Mouse (Mus musculus): Measurements from ENCODE around the gene Slc39a13. TPM values are rescaled to one million over a fixed set of nuclear protein-coding genes. Genes with fewer than 3 reads are reported as not detected.
A peak's percentile ranks its signal among the peaks of the same experiment; 100 is the strongest.
"Not testable (repeated sequence)": the region's sequence is repeated elsewhere in the genome, so short reads cannot be mapped to it uniquely, and the experiment has no call there.

The Slc39a13 gene
- polyA plus RNA-seq, 1 experiment from 2014 or later, result 32.6 TPM

- under 1% methylated on average over 40 of the region's 40 CpGs for WGBS
- Histone ChIP-seq H3K36me3 (peaks cover 46% of the 10 kb centered on the region), H3K4me1 (peaks cover 18% of the 10 kb centered on the region), H3K27ac (peak within 1 kb of the TSS; percentile 95), H3K4me3 (peak within 1 kb of the TSS; percentile 92), H3K27me3 (ENCODE audit: insufficient read depth, poor library complexity, severe bottlenecking) (no peaks in the 10 kb centered on the region), H3K9me3 (no peaks in the 10 kb centered on the region)
- DNase-seq (ENCODE audit: low spot score), result peak; percentile 98
Measured at GRCm38 (mm10) chr2:91053934-91054382, 16.3 kb downstream of the Slc39a13 start, which contains the start of gene Psmc3. Gene Psmc3, plus strand, starts transcription at chr2:91054009.

GRCm38 (mm10) chr2:91053181-91053933 is 16.9 kb downstream of the Slc39a13 start:
- peaks cover 18% of the 10 kb centered on the region for H3K4me1 ChIP-seq
- H3K4me3 ChIP-seq, result peak overlapping the region; percentile 92
- peaks cover 40% of the 10 kb centered on the region for H3K36me3 ChIP-seq
- 0% methylated on average over 6 of the region's 6 CpGs for WGBS
- no peak for DNase-seq (ENCODE audit: low spot score)
- no peaks in the 10 kb centered on the region for H3K27me3 ChIP-seq (ENCODE audit: insufficient read depth, poor library complexity, severe bottlenecking)
- no peaks in the 10 kb centered on the region for H3K9me3 ChIP-seq
- peak overlapping the region; percentile 95 for H3K27ac ChIP-seq

DNA sequence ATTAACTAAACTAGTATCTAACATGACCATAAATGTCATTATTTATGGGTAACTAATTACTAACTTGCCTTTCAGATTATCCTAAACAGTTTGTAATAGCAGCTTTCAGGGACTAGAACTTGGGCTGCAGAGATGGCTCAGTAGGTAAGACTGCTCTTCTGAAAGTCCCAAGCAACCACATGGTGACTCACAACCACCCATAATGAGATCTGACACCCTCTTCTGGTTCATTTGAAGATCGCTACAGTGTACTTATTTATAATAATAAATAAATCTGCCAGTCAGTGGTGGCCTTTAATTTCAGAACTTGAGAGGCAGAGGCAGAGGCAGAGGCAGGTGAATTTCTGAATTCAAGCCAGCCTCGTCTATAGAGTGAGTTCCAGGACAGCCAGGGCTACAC is 17.5 kb downstream of the Slc39a13 start:
- WGBS, result 59% methylated on average over 2 of the region's 2 CpGs
- Histone ChIP-seq H3K27ac (no peak overlapping the region), H3K36me3 (peaks cover 34% of the 10 kb centered on the region), H3K9me3 (no peaks in the 10 kb centered on the region), H3K27me3 (ENCODE audit: insufficient read depth, poor library complexity, severe bottlenecking) (no peaks in the 10 kb centered on the region), H3K4me3 (no peak overlapping the region), H3K4me1 (peaks cover 18% of the 10 kb centered on the region)
- no peak for DNase-seq (ENCODE audit: low spot score)

- no peak overlapping the region for H3K4me3 ChIP-seq
- H3K36me3 ChIP-seq, result peaks cover 26% of the 10 kb centered on the region
- DNase-seq (ENCODE audit: low spot score), result no peak
- 70% methylated on average over 3 of the region's 3 CpGs for WGBS
- no peaks in the 10 kb centered on the region for H3K9me3 ChIP-seq
- H3K27ac ChIP-seq, result no peak overlapping the region
- H3K27me3 ChIP-seq (ENCODE audit: insufficient read depth, poor library complexity, severe bottlenecking), result no peaks in the 10 kb centered on the region
- H3K4me1 ChIP-seq, result peaks cover 18% of the 10 kb centered on the region
Measured at GRCm38 (mm10) chr2:91051917-91052316, 18.3 kb downstream of the Slc39a13 start.

- Histone ChIP-seq H3K4me1 (peaks cover 15% of the 10 kb centered on the region), H3K4me3 (no peak overlapping the region), H3K27ac (no peak overlapping the region), H3K9me3 (no peaks in the 10 kb centered on the region), H3K27me3 (ENCODE audit: insufficient read depth, poor library complexity, severe bottlenecking) (no peaks in the 10 kb centered on the region), H3K36me3 (peaks cover 5% of the 10 kb centered on the region; the same call in 1 of the 2 replicates)
- 78% methylated on average over 9 of the region's 9 CpGs for WGBS
- DNase-seq (ENCODE audit: low spot score), result no peak
Measured at GRCm38 (mm10) chr2:91047359-91047758, 22.9 kb downstream of the Slc39a13 start.

- not testable (repeated sequence) for H3K36me3 ChIP-seq; H3K9me3 ChIP-seq; H3K27me3 ChIP-seq (ENCODE audit: insufficient read depth, poor library complexity, severe bottlenecking); DNase-seq (ENCODE audit: low spot score); H3K4me3 ChIP-seq
- WGBS, result 86% methylated on average over 1 of the region's 1 CpGs
- peaks cover 15% of the 10 kb centered on the region for H3K4me1 ChIP-seq
- peak overlapping the region; percentile 66 for H3K27ac ChIP-seq
Measured at GRCm38 (mm10) chr2:91045805-91046204, 24.4 kb downstream of the Slc39a13 start.

DNA sequence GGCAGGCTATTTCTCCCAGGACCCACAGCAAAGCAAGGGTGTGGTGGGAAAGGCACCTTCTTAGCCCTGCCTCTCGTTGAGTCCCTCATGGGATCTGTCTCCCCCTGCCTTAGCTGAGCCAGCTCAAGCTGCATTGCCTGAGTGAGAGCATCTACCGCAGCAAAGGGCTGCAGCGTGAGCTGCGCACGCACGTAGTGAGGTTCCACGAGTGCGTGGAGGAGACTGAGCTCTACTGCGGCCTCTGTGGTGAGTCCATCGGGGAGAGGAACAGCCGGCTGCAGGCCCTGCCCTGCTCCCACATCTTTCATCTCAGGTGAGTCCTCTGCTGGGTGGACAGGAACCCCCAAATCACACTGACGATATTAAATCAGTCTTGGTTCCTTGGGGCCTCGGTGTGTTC is 25.5 kb downstream of the Slc39a13 start:
- Histone ChIP-seq H3K36me3 (no peaks in the 10 kb centered on the region), H3K4me3 (no peak overlapping the region), H3K27me3 (ENCODE audit: insufficient read depth, poor library complexity, severe bottlenecking) (no peaks in the 10 kb centered on the region), H3K4me1 (peaks cover 15% of the 10 kb centered on the region), H3K9me3 (no peaks in the 10 kb centered on the region), H3K27ac (peak overlapping the region; percentile 66)
- DNase-seq (ENCODE audit: low spot score), result no peak
- WGBS, result 66% methylated on average over 13 of the region's 13 CpGs

GRCm38 (mm10) chr2:91042651-91043398 is 27.4 kb downstream of the Slc39a13 start:
- Histone ChIP-seq H3K4me1 (peaks cover 15% of the 10 kb centered on the region), H3K27me3 (ENCODE audit: insufficient read depth, poor library complexity, severe bottlenecking) (no peaks in the 10 kb centered on the region), H3K4me3 (no peak overlapping the region), H3K36me3 (no peaks in the 10 kb centered on the region), H3K27ac (no peak overlapping the region), H3K9me3 (no peaks in the 10 kb centered on the region)
- WGBS, result 66% methylated on average over 21 of the region's 21 CpGs
- no peak for DNase-seq (ENCODE audit: low spot score)

DNA sequence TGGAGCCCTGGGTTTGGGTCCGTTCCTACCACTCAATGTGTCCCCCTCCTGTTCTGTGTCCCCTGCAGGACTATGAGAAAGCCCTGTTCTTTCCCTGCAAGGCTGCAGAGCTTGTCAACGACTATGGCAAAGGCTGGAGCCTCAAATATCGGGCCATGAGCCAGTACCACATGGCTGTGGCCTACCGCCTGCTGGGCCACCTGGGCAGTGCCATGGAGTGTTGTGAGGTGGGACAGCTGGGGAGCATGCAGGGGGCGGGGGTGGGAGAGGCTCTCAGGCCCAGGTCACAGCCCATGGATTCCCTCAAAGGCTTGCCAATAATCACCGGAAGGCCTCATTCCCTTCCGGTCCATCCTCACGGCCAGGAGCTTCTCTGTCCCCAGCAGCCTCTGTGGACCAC is 28.4 kb downstream of the Slc39a13 start:
- WGBS, result 67% methylated on average over 8 of the region's 8 CpGs
- Histone ChIP-seq H3K36me3 (no peaks in the 10 kb centered on the region), H3K4me3 (no peak overlapping the region), H3K27ac (no peak overlapping the region), H3K4me1 (peaks cover 15% of the 10 kb centered on the region), H3K9me3 (no peaks in the 10 kb centered on the region), H3K27me3 (ENCODE audit: insufficient read depth, poor library complexity, severe bottlenecking) (no peaks in the 10 kb centered on the region)
- DNase-seq (ENCODE audit: low spot score), result no peak

DNA sequence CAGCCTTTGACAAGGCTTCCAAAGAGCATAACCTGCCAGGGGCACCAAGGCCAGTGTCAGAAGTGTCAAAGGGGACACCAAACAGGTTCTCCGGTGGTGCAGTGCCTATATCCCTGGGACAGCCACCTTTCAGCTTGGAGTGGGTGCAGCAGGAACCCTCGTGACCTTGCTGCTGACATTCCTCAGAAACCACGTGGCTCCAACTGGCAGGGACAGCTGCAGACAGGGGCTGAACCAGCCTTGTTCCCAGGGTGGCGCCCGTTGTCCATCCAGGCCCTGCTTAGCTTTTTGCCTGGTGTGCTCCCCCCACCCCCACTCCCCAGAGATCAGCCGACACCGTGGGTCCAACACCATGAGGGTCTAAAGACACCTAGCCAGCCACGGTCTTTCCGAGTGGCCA is 34.8 kb downstream of the Slc39a13 start, which contains the start of gene Rapsn:
Gene Rapsn, plus strand, starts transcription at position 236 of the 400 bp plus-strand sequence.
- Histone ChIP-seq H3K4me1 (peaks cover 18% of the 10 kb centered on the region), H3K4me3 (no peak within 1 kb of the TSS), H3K9me3 (no peaks in the 10 kb centered on the region), H3K27me3 (ENCODE audit: insufficient read depth, poor library complexity, severe bottlenecking) (no peaks in the 10 kb centered on the region), H3K36me3 (no peaks in the 10 kb centered on the region), H3K27ac (peak within 1 kb of the TSS; percentile 78)
- WGBS, result 54% methylated on average over 9 of the region's 9 CpGs
- DNase-seq (ENCODE audit: low spot score), result no peak

GRCm38 (mm10) chr2:91033000-91033399 is 37.2 kb downstream of the Slc39a13 start:
- H3K4me3 ChIP-seq, result no peak overlapping the region
- peaks cover 18% of the 10 kb centered on the region for H3K4me1 ChIP-seq
- H3K27me3 ChIP-seq (ENCODE audit: insufficient read depth, poor library complexity, severe bottlenecking), result no peaks in the 10 kb centered on the region
- H3K27ac ChIP-seq, result no peak overlapping the region
- H3K9me3 ChIP-seq, result no peaks in the 10 kb centered on the region
- no peaks in the 10 kb centered on the region for H3K36me3 ChIP-seq
- DNase-seq (ENCODE audit: low spot score), result no peak
- 23% methylated on average over 3 of the region's 3 CpGs for WGBS

GRCm38 (mm10) chr2:91031216-91031615 is 39.0 kb downstream of the Slc39a13 start:
- no peak for DNase-seq (ENCODE audit: low spot score)
- Histone ChIP-seq H3K9me3 (no peaks in the 10 kb centered on the region), H3K36me3 (no peaks in the 10 kb centered on the region), H3K27me3 (ENCODE audit: insufficient read depth, poor library complexity, severe bottlenecking) (no peaks in the 10 kb centered on the region), H3K4me3 (no peak overlapping the region), H3K27ac (no peak overlapping the region), H3K4me1 (peaks cover 18% of the 10 kb centered on the region)
- 78% methylated on average over 4 of the region's 4 CpGs for WGBS
